Mouse (Mus musculus) erythroblast, embryonic 14.5 days (primary cell): ENCODE measurements around the gene Aatk.

Experiments
- GATA1 ChIP-seq: IDR thresholded peaks from 2 replicates; pipeline ENCODE4 v1.6.1; 2012; ENCODE audit warnings: low read length, inconsistent platforms, mixed read lengths
- TAL1 ChIP-seq: IDR thresholded peaks from 3 replicates; pipeline ENCODE4 v1.6.1; 2012; ENCODE audit warnings: low read length, inconsistent platforms, mixed read lengths

DNA sequence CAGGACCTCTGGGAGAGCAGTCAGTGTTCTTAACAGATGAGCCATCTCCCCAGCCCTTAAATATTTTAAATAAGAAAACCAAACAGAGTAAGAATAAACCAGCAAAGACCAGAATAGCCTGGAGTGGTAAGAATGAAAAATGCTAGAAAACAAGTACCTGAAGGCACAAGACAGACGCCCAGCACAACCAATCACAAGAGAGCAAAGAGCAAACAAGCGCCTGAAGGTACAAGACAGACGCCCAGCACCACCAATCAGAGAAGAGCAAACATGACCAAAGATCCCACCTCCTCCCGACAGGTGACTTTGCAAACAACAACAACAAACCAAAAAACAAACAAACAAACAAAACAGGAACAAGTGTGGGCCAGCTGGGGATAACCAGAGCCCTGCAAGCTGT is 6.9 kb upstream of the Aatk start:
- no peak for TF ChIP-seq TAL1
- TF ChIP-seq GATA1 = no peak
